8 mouse cellular contexts compared by ENCODE assay signal in genomic region chr1:64445919-64446318, GRCm38 (mm10).
DNase-seq lines count a peak whose midpoint lies in the region; ATAC-seq and TF ChIP-seq lines count a peak whose summit lies in the region.

No protein-coding gene starts in this region.

- no peaks in the 10 kb centered on the region for H3K36me3 ChIP-seq in C2C12 (ENCODE audit: control insufficient read depth, insufficient read depth)
- no peaks in the 10 kb centered on the region for H3K36me3 ChIP-seq in forebrain, embryonic 12.5 days (replicated peaks)
- H3K36me3 ChIP-seq in heart, embryonic 16.5 days (ENCODE audit: control insufficient read depth, insufficient read depth): no peaks in the 10 kb centered on the region
- H3K36me3 ChIP-seq in liver, embryonic 13.5 days: no peaks in the 10 kb centered on the region
- no peaks in the 10 kb centered on the region for H3K36me3 ChIP-seq in neural tube, embryonic 13.5 days
- H3K36me3 ChIP-seq in testis, adult 2 months (ENCODE audit: control insufficient read depth, insufficient read depth, low read length): no peaks in the 10 kb centered on the region

- H3K4me1 ChIP-seq in forebrain, embryonic 12.5 days: peaks cover 20% of the 10 kb centered on the region
- H3K4me1 ChIP-seq in heart, embryonic 16.5 days (ENCODE audit: control insufficient read depth, insufficient read depth, low read length): no peaks in the 10 kb centered on the region; the same call in 1 of the 2 replicates
- H3K4me1 ChIP-seq in liver, embryonic 13.5 days (replicated peaks): no peaks in the 10 kb centered on the region
- peaks cover 49% of the 10 kb centered on the region for H3K4me1 ChIP-seq in neural tube, embryonic 13.5 days (replicated peaks)
- H3K4me1 ChIP-seq in testis, adult 2 months (ENCODE audit: control insufficient read depth, insufficient read depth, low read length): peaks cover 6% of the 10 kb centered on the region; the same call in 1 of the 2 replicates

- 1% methylated on average over 13 of the region's 13 CpGs for WGBS in forebrain, embryonic 12.5 days
- 8% methylated on average over 13 of the region's 13 CpGs for WGBS in heart, embryonic 16.5 days
- WGBS in liver, embryonic 13.5 days (ENCODE audit: insufficient replicate concordance): 14% methylated on average over 13 of the region's 13 CpGs
- WGBS in neural tube, embryonic 13.5 days: 3% methylated on average over 13 of the region's 13 CpGs

- no peak overlapping the region for H3K4me3 ChIP-seq in C2C12 (ENCODE audit: insufficient read depth, poor library complexity, severe bottlenecking)
- no peak overlapping the region for H3K4me3 ChIP-seq in forebrain, embryonic 12.5 days (replicated peaks)
- H3K4me3 ChIP-seq in heart, embryonic 16.5 days (ENCODE audit: low read length): no peak overlapping the region
- H3K4me3 ChIP-seq in liver, embryonic 13.5 days (replicated peaks): no peak overlapping the region
- H3K4me3 ChIP-seq in neural tube, embryonic 13.5 days: no peak overlapping the region
- no peak overlapping the region for H3K4me3 ChIP-seq in testis, adult 2 months (ENCODE audit: control insufficient read depth, low read depth, low read length)

- peak; percentile 97 for DNase-seq in brain, embryonic 14.5 days (ENCODE audit: low read depth)
- DNase-seq in kidney, postnatal 36 days: peak; percentile 67 to 84
- peak; percentile 7 for DNase-seq in liver, embryonic 13.5 days

- H3K4me2 ChIP-seq in forebrain, embryonic 12.5 days: peak overlapping the region; percentile 19
- H3K4me2 ChIP-seq in heart, embryonic 16.5 days (ENCODE audit: low read depth, low read length): peak overlapping the region; percentile 48
- no peak overlapping the region for H3K4me2 ChIP-seq in liver, embryonic 13.5 days
- H3K4me2 ChIP-seq in neural tube, embryonic 13.5 days: peak overlapping the region; percentile 31

- H3K27ac ChIP-seq in forebrain, embryonic 12.5 days: peak overlapping the region; percentile 53; the same call in 1 of the 2 replicates
- no peak overlapping the region for H3K27ac ChIP-seq in heart, embryonic 16.5 days (ENCODE audit: low read length)
- H3K27ac ChIP-seq in liver, embryonic 13.5 days: no peak overlapping the region
- H3K27ac ChIP-seq in neural tube, embryonic 13.5 days (replicated peaks): peak overlapping the region; percentile 70
- H3K27ac ChIP-seq in testis, adult 2 months (ENCODE audit: control insufficient read depth, insufficient read depth, low read depth, low read length): no peak overlapping the region

- H3ac ChIP-seq in C2C12 (ENCODE audit: control insufficient read depth, insufficient read length, low read depth): no peak overlapping the region

- H3K79me3 ChIP-seq in C2C12 (ENCODE audit: low read depth): no peaks in the 10 kb centered on the region

- no peaks in the 10 kb centered on the region for H3K79me2 ChIP-seq in C2C12 (ENCODE audit: control insufficient read depth, insufficient read depth)

- no peak overlapping the region for H3K9ac ChIP-seq in forebrain, embryonic 12.5 days
- no peak overlapping the region for H3K9ac ChIP-seq in heart, embryonic 16.5 days (ENCODE audit: low read length)
- H3K9ac ChIP-seq in liver, embryonic 13.5 days: no peak overlapping the region
- H3K9ac ChIP-seq in neural tube, embryonic 13.5 days: no peak overlapping the region

- peak; percentile 91 for ATAC-seq in forebrain, embryonic 12.5 days (ENCODE audit: low FRiP score)
- ATAC-seq in heart, embryonic 16.5 days (replicated peaks; ENCODE audit: extremely low read depth, insufficient read depth, low FRiP score): peak; percentile 83
- no peak for ATAC-seq in liver, embryonic 13.5 days (ENCODE audit: low read depth)
- peak; percentile 91 for ATAC-seq in neural tube, embryonic 13.5 days (ENCODE audit: low read depth)

- TF ChIP-seq POLR2A in brain, embryonic 14.5 days (IDR thresholded peaks at IDR 0.05; ENCODE audit: borderline replicate concordance, extremely low read depth, insufficient read depth, insufficient read length, poor library complexity, severe bottlenecking): no peak
- TF ChIP-seq POLR2A in testis, adult 2 months (IDR thresholded peaks at IDR 0.05; ENCODE audit: control insufficient read depth, low read depth, low read length): no peak

- no peaks in the 10 kb centered on the region for H3K27me3 ChIP-seq in C2C12 (ENCODE audit: control insufficient read depth, insufficient read depth, insufficient read length)
- peaks cover 4% of the 10 kb centered on the region; the same call in 1 of the 2 replicates for H3K27me3 ChIP-seq in forebrain, embryonic 12.5 days
- H3K27me3 ChIP-seq in heart, embryonic 16.5 days (ENCODE audit: control insufficient read depth, insufficient read depth, low read length): peaks cover 5% of the 10 kb centered on the region; the same call in 1 of the 2 replicates
- H3K27me3 ChIP-seq in liver, embryonic 13.5 days: no peaks in the 10 kb centered on the region
- no peaks in the 10 kb centered on the region for H3K27me3 ChIP-seq in neural tube, embryonic 13.5 days
- H3K27me3 ChIP-seq in testis, adult 2 months (ENCODE audit: control insufficient read depth, insufficient read depth, low read length): no peaks in the 10 kb centered on the region

- peak; percentile 94 for TF ChIP-seq CTCF in C2C12 (IDR thresholded peaks at IDR 0.05; ENCODE audit: control insufficient read depth, insufficient read depth, insufficient read length)
- TF ChIP-seq CTCF in brain, embryonic 14.5 days (IDR thresholded peaks at IDR 0.05; ENCODE audit: borderline replicate concordance, extremely low read depth, insufficient read depth, insufficient read length): peak; percentile 92
- peak; percentile 54; the same call in 1 of the 2 replicates for TF ChIP-seq CTCF in testis, adult 2 months (IDR thresholded peaks at IDR 0.05; ENCODE audit: control insufficient read depth, insufficient read depth, insufficient replicate concordance, low read depth, low read length)

- no peaks in the 10 kb centered on the region for H3K9me3 ChIP-seq in forebrain, embryonic 12.5 days
- no peaks in the 10 kb centered on the region for H3K9me3 ChIP-seq in heart, embryonic 16.5 days (replicated peaks; ENCODE audit: control insufficient read depth, low read length)
- no peaks in the 10 kb centered on the region for H3K9me3 ChIP-seq in liver, embryonic 13.5 days (replicated peaks)
- H3K9me3 ChIP-seq in neural tube, embryonic 13.5 days: no peaks in the 10 kb centered on the region

TF ChIP-seq in C2C12, 6 proteins besides CTCF, POLR2A, EP300 and RAD21:
- TF ChIP-seq USF1 (IDR thresholded peaks at IDR 0.05; ENCODE audit: low read depth) (no peak), CEBPB (IDR thresholded peaks at IDR 0.05; ENCODE audit: low read depth) (no peak)

Comparison
In these comparisons a context has a peak if more than half of its experiments do, and no peak if none do; other contexts are left out.
1. DNase-seq: peak in every context shown above with its lines; median percentile 97 in brain, embryonic 14.5 days; 76 in kidney, postnatal 36 days; 7 in liver, embryonic 13.5 days.
2. H3K27ac ChIP-seq: peak in forebrain, embryonic 12.5 days (single experiment) and neural tube, embryonic 13.5 days (single experiment); none in heart, embryonic 16.5 days (single experiment), liver, embryonic 13.5 days (single experiment) and testis, adult 2 months (single experiment).
3. Peak in every context shown above with its lines, with median percentiles within 50 percentile points of each other: CTCF ChIP-seq.